Mouse (Mus musculus) testis, adult 2 months (tissue): ENCODE measurements around the gene Gabrp. TPM values are rescaled to one million over a fixed set of nuclear protein-coding genes. Genes with fewer than 3 reads are reported as not detected.

ENCODE experiments used
- H3K27ac ChIP-seq: fragments of 200-500 bp; 2 replicates; pipeline ENCODE4 v1.5.1; 2012; ENCODE audit warnings: low read depth, low read length; ENCODE audit not compliant: control insufficient read depth, insufficient read depth
- H3K27me3 ChIP-seq: fragments of 200-500 bp; 2 replicates; pipeline ENCODE4 v1.6.1; 2012; ENCODE audit warnings: mild to moderate bottlenecking, low read length, moderate library complexity; ENCODE audit not compliant: control insufficient read depth, insufficient read depth
- H3K36me3 ChIP-seq: fragments of 200-500 bp; 2 replicates; pipeline ENCODE4 v1.6.1; 2012; ENCODE audit warnings: mild to moderate bottlenecking, low read length; ENCODE audit not compliant: control insufficient read depth, insufficient read depth
- H3K4me1 ChIP-seq: fragments of 200-500 bp; 2 replicates; pipeline ENCODE4 v1.6.1; 2012; ENCODE audit warnings: low read length; ENCODE audit not compliant: control insufficient read depth, insufficient read depth
- H3K4me3 ChIP-seq: fragments of 200-500 bp; 2 replicates; pipeline ENCODE4 v1.5.1; 2012; ENCODE audit warnings: low read depth, mild to moderate bottlenecking, low read length, moderate library complexity, mixed read lengths; ENCODE audit not compliant: control insufficient read depth
- CTCF ChIP-seq: fragments of 200-500 bp; IDR thresholded peaks from 2 replicates; pipeline ENCODE4 v1.5.1; 2012; ENCODE audit warnings: low read depth, mild to moderate bottlenecking, inconsistent platforms, low read length, moderate library complexity; ENCODE audit not compliant: control insufficient read depth, insufficient read depth, insufficient replicate concordance
- POLR2A ChIP-seq: fragments of 200-500 bp; IDR thresholded peaks from 2 replicates; pipeline ENCODE4 v1.6.1; 2012; ENCODE audit warnings: low read depth, mild to moderate bottlenecking, inconsistent platforms, low read length, moderate library complexity; ENCODE audit not compliant: control insufficient read depth
- polyA plus RNA-seq: library from polyadenylated mRNA; depleted of rRNA; stranded (reverse); fragments of >200 nt; gene quantifications from 2 replicates; pipeline ENCODE4 v1.2.3, GENCODE M21; 2012; rRNA removed

The Gabrp gene
- polyA plus RNA-seq, 1 experiment, result 0.07 TPM

DNA sequence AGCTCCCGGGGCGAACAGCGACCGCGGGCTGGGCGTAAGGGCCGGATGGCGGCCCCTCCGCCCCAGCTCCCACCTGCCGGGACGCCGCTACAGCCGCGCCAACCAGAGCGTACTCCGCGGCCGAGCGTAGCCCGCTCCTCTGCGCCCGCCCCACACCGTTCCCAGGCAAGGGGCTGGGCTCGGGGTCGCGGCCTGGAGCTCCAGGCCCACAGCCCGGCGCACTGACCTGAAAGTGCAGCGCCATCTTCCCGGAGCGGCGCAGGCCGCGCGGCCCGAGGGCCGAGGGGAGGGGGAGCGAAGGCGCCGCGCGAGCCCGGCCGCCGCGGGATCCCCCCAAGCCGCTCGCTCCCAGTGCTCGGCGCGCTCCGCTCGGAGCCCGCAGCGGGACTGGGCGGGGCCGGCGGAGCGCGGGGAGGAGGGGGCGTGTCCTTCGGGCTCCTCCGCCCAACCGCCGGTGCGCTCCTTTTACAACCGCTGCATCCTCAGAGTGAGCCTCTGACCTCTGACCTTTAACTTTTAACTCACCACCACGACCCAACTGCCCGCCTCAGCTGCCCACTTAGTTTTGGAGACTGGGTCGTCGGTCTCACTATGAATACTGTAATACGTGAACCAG, 65.3 kb downstream of the Gabrp start, which contains the start of gene Ranbp17:
Gene Ranbp17, minus strand, starts transcription at position 371 of the 616 bp plus-strand sequence.
- Histone ChIP-seq H3K4me3 (peak within 1 kb of the TSS; percentile 82), H3K36me3 (peaks cover 1% of the 10 kb centered on the region; the same call in 1 of the 2 replicates), H3K27me3 (no peaks in the 10 kb centered on the region), H3K27ac (peak within 1 kb of the TSS; percentile 98), H3K4me1 (peaks cover 2% of the 10 kb centered on the region; the same call in 1 of the 2 replicates)
- TF ChIP-seq CTCF (no peak), POLR2A (peak; percentile 63)

DNA sequence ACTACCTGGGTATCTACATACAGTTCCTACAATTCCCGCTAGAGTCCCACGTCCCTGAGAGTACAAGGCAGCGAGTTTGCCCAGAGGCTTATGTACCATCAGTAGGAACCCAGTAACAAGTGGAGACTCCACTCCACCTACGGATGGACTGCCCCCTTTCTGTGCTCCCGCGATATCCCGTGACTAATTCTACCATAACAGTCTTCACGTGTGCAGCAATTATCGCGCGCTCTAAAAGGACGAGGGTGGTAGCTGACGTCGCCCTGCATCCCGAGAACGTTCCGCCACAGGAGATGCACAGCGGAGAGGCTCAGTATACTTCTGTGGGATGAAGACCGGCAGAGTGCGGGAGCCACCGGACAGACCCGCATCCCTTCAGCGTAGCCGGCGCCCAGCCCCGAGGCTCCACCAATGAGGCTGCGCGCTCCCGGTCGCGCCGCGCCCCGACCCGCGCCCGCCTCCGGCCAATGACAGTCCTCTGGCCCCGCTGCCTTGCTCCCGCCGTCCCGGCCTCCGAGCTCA, 65.8 kb downstream of the Gabrp start:
- Histone ChIP-seq H3K27me3 (no peaks in the 10 kb centered on the region), H3K4me1 (peaks cover 2% of the 10 kb centered on the region; the same call in 1 of the 2 replicates), H3K27ac (peak overlapping the region; percentile 86), H3K36me3 (peaks cover 1% of the 10 kb centered on the region; the same call in 1 of the 2 replicates), H3K4me3 (peak overlapping the region; percentile 82)
- TF ChIP-seq POLR2A, result peak; percentile 62
- TF ChIP-seq CTCF, result no peak

DNA sequence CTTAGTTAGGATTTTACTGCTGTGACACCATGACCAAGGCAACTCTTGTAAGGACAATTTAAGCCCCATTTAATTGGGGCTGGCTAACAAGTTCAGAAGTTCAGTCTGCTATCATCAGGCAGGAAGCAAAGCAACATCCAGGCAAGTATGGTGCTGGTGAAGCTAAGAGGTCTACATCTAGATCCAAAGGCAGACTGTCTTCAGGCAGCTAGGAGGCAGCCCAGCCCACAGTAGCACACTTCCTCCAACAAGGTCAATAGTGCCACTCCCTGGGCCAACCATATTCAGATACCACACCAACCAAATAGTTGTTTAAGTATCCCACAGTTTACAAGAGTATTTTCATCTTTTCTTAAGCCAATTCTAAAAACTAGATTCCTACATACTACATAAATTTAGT, 69.4 kb downstream of the Gabrp start:
- no peak overlapping the region for H3K4me3 ChIP-seq
- TF ChIP-seq POLR2A (no peak), CTCF (no peak)
- H3K27me3 ChIP-seq, result no peaks in the 10 kb centered on the region
- H3K27ac ChIP-seq, result no peak overlapping the region
- peaks cover 1% of the 10 kb centered on the region; the same call in 1 of the 2 replicates for H3K36me3 ChIP-seq
- H3K4me1 ChIP-seq, result peaks cover 2% of the 10 kb centered on the region; the same call in 1 of the 2 replicates

Other genes starting within 250 kb of the Gabrp start
- gene Ranbp17, start 65.2 kb downstream of the Gabrp start, polyA plus RNA-seq, result 26.0 and 28.7 TPM in 2 replicates
- gene D130052B06Rik, start 20.3 kb upstream of the Gabrp start, polyA plus RNA-seq, result 0.11 TPM in 1 of 2 replicates, not detected in the other